Mouse (Mus musculus) lung, adult 2 months (tissue): ENCODE data around the gene Dag1.

Source experiments
- CTCF ChIP-seq: fragments of 200-500 bp; IDR thresholded peaks from 2 replicates; pipeline ENCODE4 v1.5.1; 2011; ENCODE audit warnings: mild to moderate bottlenecking, low read length, control low read depth; ENCODE audit not compliant: insufficient read depth
- POLR2A ChIP-seq: fragments of 200-500 bp; IDR thresholded peaks from 2 replicates; pipeline ENCODE4 v1.6.1; 2011; ENCODE audit warnings: low read depth, mild to moderate bottlenecking, control low read depth, low read length, borderline replicate concordance; ENCODE audit errors: extremely low read depth

DNA sequence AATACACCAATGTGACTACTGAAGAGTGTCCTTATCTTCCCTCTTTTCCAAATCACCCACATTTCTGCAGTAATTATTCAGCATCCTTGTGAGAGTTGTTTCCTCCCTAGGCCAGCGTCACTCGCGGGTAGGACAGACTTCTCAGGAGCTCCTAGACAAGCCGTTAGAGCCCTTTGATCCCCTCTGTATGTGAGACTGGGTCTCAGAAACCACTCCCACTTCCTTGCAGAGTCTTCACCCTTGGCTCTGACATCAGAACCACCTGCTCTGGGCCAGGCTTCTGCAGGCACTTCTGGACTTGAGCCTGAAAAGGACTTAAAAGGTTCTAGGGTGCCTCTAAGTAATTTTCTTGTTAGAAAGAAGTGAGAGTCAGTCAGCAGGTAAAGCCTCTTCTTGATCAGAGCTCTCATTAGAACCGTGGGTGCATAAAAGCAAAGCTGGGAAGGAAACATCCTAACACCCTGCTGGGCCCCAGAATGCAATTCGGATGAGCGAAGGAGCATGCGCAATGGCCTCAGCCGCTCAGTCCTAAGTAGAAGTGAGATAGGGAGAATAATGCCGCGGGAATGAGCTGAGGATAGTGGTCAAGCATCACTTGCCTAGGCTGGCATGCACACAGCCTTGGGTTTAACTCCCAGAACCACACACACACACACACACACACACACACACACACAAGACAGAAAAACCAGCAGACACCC, 80.8 kb downstream of the Dag1 start:
- TF ChIP-seq POLR2A (no peak), CTCF (no peak)
